Mouse (Mus musculus): ENCODE measurements around the gene Rassf3.
A peak's percentile ranks its signal among the peaks of the same experiment; 100 is the strongest.

Gene Rassf3

GRCm38 (mm10) chr10:121488623-121489299 is 12.6 kb upstream of the Rassf3 start:
- no peak for DNase-seq

DNA sequence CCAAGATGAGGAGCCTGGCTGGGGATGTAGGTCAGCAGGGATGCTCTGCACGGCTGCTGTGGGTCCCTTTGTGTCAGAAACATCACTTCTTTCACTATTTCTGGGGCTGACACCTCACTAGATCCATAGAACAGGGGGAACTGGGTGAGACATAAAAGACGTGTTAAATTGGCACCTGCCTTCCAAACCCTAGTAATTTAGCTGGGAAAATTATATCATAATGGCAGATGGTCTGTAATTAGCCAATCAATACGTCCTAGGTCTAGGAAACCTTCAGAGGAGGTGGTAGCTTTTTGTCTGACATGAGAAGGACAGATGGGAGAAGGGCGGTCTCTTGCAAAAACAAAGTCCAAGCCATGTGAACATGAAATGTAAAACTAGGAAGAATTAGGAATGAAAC is 11.6 kb upstream of the Rassf3 start:
- no peak for DNase-seq

DNA sequence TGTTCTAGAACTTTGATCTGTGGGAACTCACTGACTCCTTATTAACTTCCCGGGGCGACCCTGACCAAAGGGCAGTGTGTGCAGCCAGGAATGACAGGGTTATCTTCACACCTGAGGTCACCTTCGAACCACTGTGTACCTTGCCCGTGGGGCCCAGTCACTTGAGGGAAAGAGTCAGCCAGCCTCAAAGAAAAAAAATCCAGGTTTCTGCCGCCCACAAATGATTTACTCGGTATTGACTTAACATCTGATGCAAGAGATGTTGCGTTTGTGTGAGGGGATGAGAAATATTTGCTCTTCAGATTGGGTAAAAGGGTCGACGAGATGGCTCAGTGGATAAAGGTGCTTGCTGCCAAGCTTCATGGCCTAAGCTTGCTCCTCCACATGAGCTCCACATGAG is 10.2 kb upstream of the Rassf3 start:
- DNase-seq, result no peak

DNA sequence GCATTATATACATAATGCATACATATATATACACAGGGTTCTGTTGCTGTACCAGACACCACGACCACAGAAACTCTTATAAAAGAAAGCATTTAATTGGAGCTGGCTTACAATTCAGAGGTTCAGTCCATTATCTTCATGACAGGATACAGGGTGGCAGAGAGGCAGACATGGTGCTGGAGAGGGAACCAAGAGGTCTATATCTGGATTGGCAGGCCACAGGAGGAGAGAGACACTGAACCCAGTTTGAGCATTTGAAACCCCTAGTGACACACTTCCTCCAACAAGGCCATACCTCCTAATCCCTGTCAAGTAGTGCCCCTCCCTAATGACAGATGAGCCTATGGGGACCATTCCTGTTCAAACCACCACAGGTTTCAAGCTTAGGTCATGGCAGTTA is 7.2 kb upstream of the Rassf3 start:
- no peak for DNase-seq

DNA sequence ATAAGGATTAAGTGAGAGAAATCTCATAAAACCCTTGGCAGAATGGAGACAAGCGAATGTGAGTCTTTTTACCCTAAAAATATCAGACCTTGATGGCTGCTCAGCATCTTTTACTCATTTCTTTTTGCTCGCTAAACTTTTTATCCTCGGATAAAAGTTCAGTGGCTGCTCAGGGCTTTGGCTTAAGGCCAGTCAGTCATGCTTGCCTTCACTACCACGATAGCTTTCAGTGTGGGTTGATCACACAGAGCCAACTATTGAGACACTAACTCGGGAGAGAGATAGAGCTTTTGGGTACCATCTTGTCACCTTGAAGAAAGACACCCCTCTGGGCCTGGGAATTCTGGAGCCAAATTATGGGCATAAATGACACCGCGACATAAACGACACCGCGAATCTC is 5.0 kb upstream of the Rassf3 start:
- no peak for DNase-seq

DNA sequence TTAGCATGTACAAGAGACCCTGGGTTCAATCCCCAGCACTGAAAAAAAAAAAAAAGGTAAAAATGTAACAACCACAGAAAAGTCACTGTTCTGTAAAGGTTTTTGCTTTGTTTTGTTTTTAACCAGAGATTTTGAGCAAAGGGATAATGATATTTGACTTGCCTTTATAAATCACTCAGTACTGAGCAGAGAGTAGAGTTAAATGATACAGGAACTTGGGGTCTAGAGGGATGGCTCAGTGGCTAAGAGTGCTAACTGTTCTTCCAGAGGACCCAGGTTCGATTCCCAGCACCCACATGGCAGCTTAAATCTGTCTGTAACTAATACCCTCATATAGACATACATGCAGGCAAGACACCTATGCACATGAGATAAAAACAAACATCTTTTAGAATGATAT is 3.8 kb upstream of the Rassf3 start:
- DNase-seq, result no peak

GRCm38 (mm10) chr10:121477433-121477832 is 1.3 kb upstream of the Rassf3 start:
- no peak for DNase-seq

DNA sequence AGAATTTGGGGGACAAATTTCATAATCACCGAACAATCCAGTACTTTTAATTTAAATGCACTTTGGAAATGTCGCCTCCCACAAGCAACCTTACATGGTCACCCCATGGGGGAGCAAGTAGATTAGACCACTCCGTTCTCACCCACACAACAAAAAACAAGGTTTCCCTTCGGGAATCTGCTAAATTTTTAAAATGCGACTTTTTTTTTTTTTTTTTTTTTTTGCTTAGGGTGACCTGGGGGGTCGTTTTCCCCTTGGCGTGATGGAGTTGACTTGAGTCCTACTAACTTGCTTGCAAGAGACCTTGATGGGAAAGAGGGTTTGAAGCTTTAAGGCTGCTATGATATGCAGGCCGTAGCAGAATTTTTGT is 806 bp upstream of the Rassf3 start:
- DNase-seq, result no peak

GRCm38 (mm10) chr10:121475672-121476146 is 438 bp downstream of the Rassf3 start:
- DNase-seq, result peak; percentile 68 to 72

- peak in 1 of 2 experiments; percentile 27 for DNase-seq
These were observed 961 bp downstream of the Rassf3 start for GRCm38 (mm10) chr10:121475101-121475671.

GRCm38 (mm10) chr10:121474288-121474687 is 1.9 kb downstream of the Rassf3 start:
- no peak for DNase-seq

DNA sequence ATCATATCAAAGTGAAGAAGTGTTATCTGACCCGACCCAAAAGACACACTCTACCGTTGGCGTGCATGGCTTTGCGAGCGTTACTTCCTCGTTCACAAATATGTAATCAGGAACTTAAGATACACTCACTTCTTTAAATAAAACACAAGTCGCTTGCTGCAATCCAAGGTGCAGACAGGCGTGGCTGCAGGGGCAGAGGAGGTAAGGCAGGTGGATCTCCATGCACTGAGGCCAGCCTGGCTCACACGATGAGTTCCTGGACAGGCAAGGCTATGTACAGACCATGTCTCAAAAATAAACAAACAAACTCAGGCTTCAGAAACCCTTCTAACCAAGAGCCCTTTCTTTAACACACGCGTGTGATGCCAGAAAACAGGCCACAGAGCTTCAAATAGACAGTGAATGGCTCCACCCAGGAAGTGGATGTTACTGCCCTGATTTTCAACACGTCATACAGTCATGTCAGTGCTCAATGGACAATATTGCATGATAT is 2.4 kb downstream of the Rassf3 start:
- DNase-seq, result no peak

GRCm38 (mm10) chr10:121472593-121473217 is 3.4 kb downstream of the Rassf3 start:
- DNase-seq, result no peak

- DNase-seq, result no peak
These were observed 4.5 kb downstream of the Rassf3 start for GRCm38 (mm10) chr10:121471570-121472197.

- DNase-seq, result no peak
These were observed 6.5 kb downstream of the Rassf3 start for GRCm38 (mm10) chr10:121469625-121470024.

DNA sequence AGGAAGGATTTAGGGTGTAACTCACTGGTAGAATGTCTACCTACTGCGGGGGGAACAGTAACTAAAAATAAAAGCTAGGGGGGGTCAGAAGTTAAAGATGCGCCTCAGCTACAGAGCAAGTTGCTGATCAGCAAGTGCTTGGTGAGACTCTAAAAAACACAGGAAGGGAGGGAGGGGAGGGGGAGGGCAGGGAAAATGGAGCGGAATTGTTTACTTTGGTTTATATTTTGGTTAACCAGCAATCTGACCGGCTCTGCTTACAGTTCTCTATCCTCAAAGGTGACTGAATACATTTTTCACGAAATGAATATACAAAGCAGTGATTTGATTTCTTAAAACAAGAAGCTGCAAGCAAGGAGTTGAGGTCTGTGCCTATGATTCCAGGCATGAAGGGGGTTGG is 7.2 kb downstream of the Rassf3 start:
- DNase-seq, result no peak

DNA sequence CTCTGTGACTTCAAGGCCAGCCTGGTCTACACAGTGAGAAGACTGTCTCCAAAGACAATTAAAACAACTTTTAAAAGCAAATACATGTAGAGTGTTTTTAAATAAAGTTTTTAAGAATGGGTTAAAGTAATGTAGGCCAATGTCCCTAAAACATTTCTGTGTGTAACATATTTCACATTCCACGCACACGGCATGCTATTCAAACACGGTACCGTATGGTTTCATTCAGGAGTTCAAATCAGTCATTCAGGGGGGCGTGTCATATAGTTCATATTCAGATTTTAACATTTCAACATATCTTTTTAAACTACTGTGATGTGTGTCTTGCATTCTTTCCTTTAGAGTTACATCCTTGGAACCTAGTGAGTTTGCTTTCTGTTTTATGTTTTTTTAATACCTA is 7.9 kb downstream of the Rassf3 start:
- DNase-seq, result no peak

DNA sequence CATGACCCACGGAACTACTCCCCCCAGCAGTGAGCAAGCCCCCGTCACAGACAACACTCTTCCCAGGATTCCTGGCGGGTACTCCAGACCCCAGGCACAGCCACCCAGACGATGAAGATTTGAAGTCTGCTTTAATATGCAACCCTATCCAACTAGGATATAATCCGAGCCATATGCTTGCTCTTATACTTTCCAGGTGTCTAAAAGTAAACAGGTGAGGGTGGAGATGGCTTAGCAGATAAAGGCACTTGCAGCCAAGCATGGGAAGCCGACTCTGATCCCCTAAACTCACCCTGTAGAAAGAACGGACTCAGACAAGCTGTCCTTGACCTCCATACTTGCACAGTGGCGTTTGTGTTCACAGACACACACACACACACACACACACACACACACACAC is 8.4 kb downstream of the Rassf3 start:
- DNase-seq, result no peak

DNA sequence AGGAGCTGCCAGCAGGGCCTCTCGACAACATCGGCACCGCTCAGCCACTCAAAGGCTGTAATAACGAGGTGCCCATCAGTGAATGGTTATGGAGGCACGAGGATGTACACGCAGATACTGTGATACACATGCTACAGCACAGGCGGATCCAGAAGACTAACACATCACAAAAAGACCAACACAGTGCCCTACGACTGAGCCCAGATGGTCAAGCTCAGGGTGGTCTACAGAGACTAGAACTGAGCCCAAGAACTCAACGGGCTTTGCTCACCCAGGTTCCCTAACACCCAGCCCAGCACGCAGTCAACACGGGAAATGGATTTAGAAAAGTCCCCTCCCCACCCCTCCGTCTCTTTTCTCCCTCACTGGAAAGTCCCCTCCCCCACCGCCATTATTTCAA is 9.1 kb downstream of the Rassf3 start:
- DNase-seq, result peak; percentile 61 to 70

- DNase-seq, result no peak
These were observed 11.1 kb downstream of the Rassf3 start for GRCm38 (mm10) chr10:121465033-121465432.

DNA sequence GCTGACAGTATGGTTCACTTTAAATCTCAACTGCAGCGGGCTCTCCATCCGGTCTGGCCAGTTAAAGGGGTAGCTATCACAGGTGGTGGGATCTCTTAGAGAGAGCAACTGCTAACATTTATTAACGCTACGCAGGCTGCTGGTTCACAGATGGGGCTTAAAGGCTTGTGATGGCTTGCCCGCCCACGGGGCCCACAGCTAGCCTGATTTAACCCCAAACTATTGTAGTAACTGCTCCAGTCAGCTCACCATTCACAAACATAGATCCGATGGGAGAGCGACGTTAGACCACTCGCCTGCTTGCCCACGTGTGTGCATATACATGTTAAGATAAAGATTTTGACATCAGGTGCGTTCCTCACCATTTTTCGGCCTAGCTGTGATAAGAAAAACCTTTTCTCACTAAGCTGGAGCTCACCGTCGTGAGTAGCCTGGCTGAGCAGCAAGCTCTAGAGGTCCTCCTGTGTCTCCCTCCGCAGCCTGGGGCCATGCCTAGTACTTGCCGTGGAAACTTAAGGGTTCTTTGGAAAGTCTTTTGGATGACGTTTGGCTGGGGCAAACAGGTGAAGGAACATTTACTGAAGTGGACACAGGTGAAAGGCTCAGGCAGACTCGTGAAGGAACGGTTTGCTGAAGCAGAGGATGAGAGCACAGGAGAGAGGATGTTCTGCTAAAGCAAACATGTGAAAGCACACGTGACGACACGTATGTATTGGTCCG is 13.8 kb downstream of the Rassf3 start:
- DNase-seq, result peak; percentile 38 to 56

- DNase-seq, result peak; percentile 65
These were observed 14.6 kb downstream of the Rassf3 start for GRCm38 (mm10) chr10:121461404-121462161.

Data from cerebellum, postnatal 10 days (tissue).